27 mouse cellular contexts compared by ENCODE assay signal in genomic region chr10:8693996-8694500, GRCm38 (mm10).
DNase-seq lines count a peak whose midpoint lies in the region.
"Had no signal": no experiment of that assay in that cellular context is flagged by ENCODE, and none has a peak within 500 bp of the region (broad histone marks: within the 10 kb centered on the region; RNA-seq: fewer than 3 reads in every experiment).

No protein-coding gene starts in this region.

- no peaks in the 10 kb centered on the region for H3K9me3 ChIP-seq in heart, embryonic 10.5 days
- H3K9me3 ChIP-seq: embryonic facial prominence, embryonic 10.5 days; embryonic facial prominence, embryonic 13.5 days; forebrain, embryonic 12.5 days; forebrain, embryonic 15.5 days; heart, embryonic 13.5 days had no signal

- DNase-seq in cerebellum, postnatal 10 days, result peak; percentile 62 to 65
- DNase-seq in cerebellum, adult 9-11 months, result no peak
- peak; percentile 46 for DNase-seq in heart, embryonic 10.5 days (ENCODE audit: low spot score)
- no peak for DNase-seq in heart, adult 18-20 months
- DNase-seq in adipocyte (ENCODE audit: low spot score), result peak; percentile 48
- no peak for DNase-seq in right cerebral cortex, adult 18-20 months
- no peak for DNase-seq in layer of hippocampus, adult 9-11 months
- DNase-seq: adrenal gland, postnatal 14 days; B cell, adult 2 months; cerebellum, adult 11 months; cerebellum, adult 2 months; cerebellum, postnatal 36 days; embryo, embryonic 11 days; gastrocnemius, postnatal 25 days; heart, postnatal 14 days; heart, postnatal 4 days; kidney, adult 11 months had no signal

- H3K4me1 ChIP-seq in heart, embryonic 10.5 days, result no peaks in the 10 kb centered on the region
- H3K4me1 ChIP-seq: embryonic facial prominence, embryonic 10.5 days; embryonic facial prominence, embryonic 13.5 days; forebrain, embryonic 12.5 days; forebrain, embryonic 15.5 days; heart, embryonic 13.5 days had no signal

- no peak overlapping the region for H3K4me3 ChIP-seq in heart, embryonic 10.5 days
- H3K4me3 ChIP-seq: embryonic facial prominence, embryonic 10.5 days; embryonic facial prominence, embryonic 13.5 days; erythroblast, embryonic 14.5 days; forebrain, embryonic 12.5 days; forebrain, embryonic 15.5 days; heart, embryonic 13.5 days had no signal

- whole genome bisulfite sequencing in heart, embryonic 10.5 days, result 79% methylated on average over 7 of the region's 7 CpGs

- H3K36me3 ChIP-seq in heart, embryonic 10.5 days, result no peaks in the 10 kb centered on the region
- H3K36me3 ChIP-seq: embryonic facial prominence, embryonic 10.5 days; embryonic facial prominence, embryonic 13.5 days; forebrain, embryonic 12.5 days; forebrain, embryonic 15.5 days; G1E; heart, embryonic 13.5 days had no signal

- no peaks in the 10 kb centered on the region for H3K27me3 ChIP-seq in heart, embryonic 10.5 days (ENCODE audit: insufficient read depth, poor library complexity, severe bottlenecking)
- H3K27me3 ChIP-seq: CH12.LX; embryonic facial prominence, embryonic 13.5 days; forebrain, embryonic 12.5 days; forebrain, embryonic 15.5 days; heart, embryonic 13.5 days had no signal

- no peak overlapping the region for H3K27ac ChIP-seq in heart, embryonic 10.5 days
- H3K27ac ChIP-seq: embryonic facial prominence, embryonic 10.5 days; embryonic facial prominence, embryonic 13.5 days; forebrain, embryonic 12.5 days; forebrain, embryonic 15.5 days; heart, embryonic 13.5 days; hindbrain, embryonic 14.5 days; hindbrain, postnatal 0 days had no signal

Comparison
In these comparisons a context has a peak if more than half of its experiments do, and no peak if none do; other contexts are left out.
1. DNase-seq: peak in cerebellum, postnatal 10 days (2 of 2), heart, embryonic 10.5 days (single experiment) and adipocyte (single experiment); none in cerebellum, adult 9-11 months (single experiment), heart, adult 18-20 months (0 of 2), right cerebral cortex, adult 18-20 months (single experiment) and layer of hippocampus, adult 9-11 months (single experiment).